Mouse (Mus musculus) thymus, adult 2 months (tissue): Measurements from ENCODE around the gene Mark1. TPM values are rescaled to one million over a fixed set of nuclear protein-coding genes. Genes with fewer than 3 reads are reported as not detected.

ENCODE experiments used
- DNase-seq: peaks from one replicate; pipeline ENCODE4 v3.0.0; 2021
- H3K27ac ChIP-seq: fragments of 200-500 bp; 2 replicates; pipeline ENCODE4 v1.5.1; 2012; ENCODE audit warnings: low read length, control low read depth; ENCODE audit not compliant: control insufficient read depth, insufficient read depth
- H3K27me3 ChIP-seq: fragments of 200-500 bp; 2 replicates; pipeline ENCODE4 v1.6.1; 2012; ENCODE audit warnings: mild to moderate bottlenecking, low read length, moderate library complexity, mixed read lengths; ENCODE audit not compliant: control insufficient read depth, insufficient read depth
- H3K36me3 ChIP-seq: fragments of 200-500 bp; 2 replicates; pipeline ENCODE4 v1.6.1; 2012; ENCODE audit warnings: mild to moderate bottlenecking, low read length, moderate library complexity; ENCODE audit not compliant: control insufficient read depth, insufficient read depth
- H3K4me1 ChIP-seq: fragments of 200-500 bp; replicated peaks from 2 replicates; pipeline ENCODE4 v1.6.1; 2012; ENCODE audit warnings: low read length; ENCODE audit not compliant: control insufficient read depth, insufficient read depth
- H3K4me3 ChIP-seq: fragments of 200-500 bp; 2 replicates; pipeline ENCODE4 v1.5.1; 2012; ENCODE audit warnings: mild to moderate bottlenecking, low read length, control low read depth, moderate library complexity; ENCODE audit not compliant: control insufficient read depth, insufficient read depth
- CTCF ChIP-seq: fragments of 200-500 bp; IDR thresholded peaks from 2 replicates; pipeline ENCODE4 v1.5.1; 2012; ENCODE audit warnings: mild to moderate bottlenecking, control low read depth, low read length, moderate library complexity, borderline replicate concordance; ENCODE audit not compliant: control insufficient read depth, poor library complexity, insufficient read depth; ENCODE audit errors: extremely low read depth
- POLR2A ChIP-seq: fragments of 200-500 bp; IDR thresholded peaks from 2 replicates; pipeline ENCODE4 v1.6.1; 2012; ENCODE audit warnings: mild to moderate bottlenecking, low read length, control low read depth, moderate library complexity; ENCODE audit not compliant: control insufficient read depth, poor library complexity, insufficient read depth; ENCODE audit errors: extremely low read depth
- WGBS: fragments of 180-500 bp; shearing (Covaris S2); methylation state at CpG from one replicate; pipeline ENCODE4 v1.1.7; 2018; 5-methylcytosine and 5-hydroxymethylcytosine counted together
- polyA plus RNA-seq: library from polyadenylated mRNA; depleted of rRNA; stranded (reverse); fragments of >200 nt; gene quantifications from 2 replicates; pipeline ENCODE4 v1.2.3, GENCODE M21; 2012

Gene Mark1
- polyA plus RNA-seq, 1 experiment = 1.9 TPM

DNA sequence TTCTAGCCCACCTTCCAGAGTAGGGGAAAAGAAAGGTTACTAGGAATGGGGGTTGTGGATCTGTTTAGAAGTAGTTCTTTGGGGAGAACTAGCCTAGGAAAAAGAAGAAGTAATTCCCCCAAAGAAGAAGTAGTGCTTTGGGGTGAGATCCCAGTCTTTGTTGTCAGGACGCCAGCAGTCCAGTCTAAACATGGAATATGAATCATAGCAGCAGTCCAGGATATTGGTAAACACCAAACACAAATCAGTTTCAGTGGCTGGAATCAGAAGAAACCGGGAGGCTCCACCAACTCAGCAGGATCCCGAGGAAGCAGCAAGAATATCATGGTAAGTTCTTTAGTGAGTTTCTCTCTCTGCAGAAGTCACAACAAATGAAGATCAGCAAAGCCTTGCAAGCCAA, 13.2 kb upstream of the Mark1 start:
- no peaks in the 10 kb centered on the region for H3K27me3 ChIP-seq
- no peak overlapping the region for H3K27ac ChIP-seq
- no peaks in the 10 kb centered on the region for H3K4me1 ChIP-seq
- no peak for TF ChIP-seq CTCF
- TF ChIP-seq POLR2A = no peak
- no peak for DNase-seq
- no peaks in the 10 kb centered on the region for H3K36me3 ChIP-seq
- 78% methylated on average over 3 of the region's 3 CpGs for WGBS
- H3K4me3 ChIP-seq = no peak overlapping the region

DNA sequence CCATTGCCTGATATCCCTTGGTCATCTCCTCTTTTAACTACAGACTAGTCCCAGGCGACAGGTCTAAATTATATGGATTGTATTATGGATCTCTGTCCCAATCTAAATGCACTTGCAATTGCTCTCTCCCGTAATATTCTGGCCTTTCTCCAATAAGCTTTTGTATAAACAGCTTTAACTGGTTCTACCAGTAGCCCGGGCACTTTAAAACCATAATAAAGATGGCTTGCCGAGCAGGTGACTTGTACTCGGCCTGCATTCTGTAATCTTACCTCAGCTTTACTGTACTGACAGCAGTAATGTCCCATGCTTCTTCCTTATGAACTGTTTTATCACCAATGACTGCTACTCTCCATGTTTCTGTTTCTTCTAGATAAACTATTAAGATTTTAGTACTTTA, 7.7 kb upstream of the Mark1 start:
- WGBS = 88% methylated on average over 5 of the region's 5 CpGs

DNA sequence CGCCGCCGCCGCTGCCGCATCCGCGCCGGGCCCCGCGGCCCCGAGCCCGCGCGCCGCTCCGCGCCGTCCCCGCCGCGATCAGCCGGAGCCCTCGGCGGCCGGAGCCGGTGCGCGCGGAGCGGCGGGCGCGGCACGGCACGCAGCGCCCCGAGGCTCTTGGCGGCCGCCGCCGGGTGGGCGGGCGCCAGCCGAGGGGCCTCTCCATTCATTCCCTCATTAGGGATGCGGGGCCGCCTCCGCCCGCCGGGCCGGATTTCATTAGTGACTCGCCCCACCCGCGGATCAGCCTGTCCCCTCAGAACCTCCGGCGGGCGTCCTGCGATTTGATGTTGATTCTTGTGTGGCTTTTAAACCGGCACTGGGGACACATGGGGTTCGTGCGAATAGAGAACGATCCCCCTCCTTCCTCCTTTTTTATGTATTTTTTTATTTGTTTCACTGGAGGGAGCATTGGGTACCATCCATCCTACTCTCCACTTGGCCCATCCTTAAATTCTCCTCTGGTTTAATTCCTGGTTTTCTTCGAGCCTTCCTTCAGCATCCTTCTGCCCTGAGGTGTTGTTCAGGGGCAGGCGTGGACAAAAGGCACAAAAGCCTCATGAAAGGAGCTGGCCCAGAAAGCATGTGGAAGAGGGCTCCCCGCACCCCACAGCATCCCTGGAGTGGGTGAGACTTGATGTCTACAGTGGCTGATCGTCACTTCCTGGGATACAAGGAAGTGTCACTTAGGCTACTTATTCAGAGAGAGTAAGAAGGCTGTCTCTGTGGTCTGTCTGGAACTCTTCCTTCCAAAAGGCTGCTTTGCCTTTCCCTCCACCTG, 620 bp upstream of the Mark1 start:
- peaks cover 6% of the 10 kb centered on the region for H3K27me3 ChIP-seq
- H3K4me1 ChIP-seq = no peaks in the 10 kb centered on the region; the same call in 1 of the 2 replicates
- no peak overlapping the region for H3K4me3 ChIP-seq
- WGBS = 30% methylated on average over 65 of the region's 65 CpGs
- TF ChIP-seq CTCF (no peak), POLR2A (no peak)
- no peak overlapping the region for H3K27ac ChIP-seq
- no peaks in the 10 kb centered on the region for H3K36me3 ChIP-seq
- no peak for DNase-seq

More for the DNA sequence above, 7.7 kb upstream of the Mark1 start:
- Histone ChIP-seq H3K36me3 (no peaks in the 10 kb centered on the region), H3K27me3 (no peaks in the 10 kb centered on the region; the same call in 1 of the 2 replicates), H3K4me3 (no peak overlapping the region), H3K4me1 (no peaks in the 10 kb centered on the region), H3K27ac (no peak overlapping the region)
- DNase-seq = no peak
- TF ChIP-seq POLR2A (no peak), CTCF (no peak)

DNA sequence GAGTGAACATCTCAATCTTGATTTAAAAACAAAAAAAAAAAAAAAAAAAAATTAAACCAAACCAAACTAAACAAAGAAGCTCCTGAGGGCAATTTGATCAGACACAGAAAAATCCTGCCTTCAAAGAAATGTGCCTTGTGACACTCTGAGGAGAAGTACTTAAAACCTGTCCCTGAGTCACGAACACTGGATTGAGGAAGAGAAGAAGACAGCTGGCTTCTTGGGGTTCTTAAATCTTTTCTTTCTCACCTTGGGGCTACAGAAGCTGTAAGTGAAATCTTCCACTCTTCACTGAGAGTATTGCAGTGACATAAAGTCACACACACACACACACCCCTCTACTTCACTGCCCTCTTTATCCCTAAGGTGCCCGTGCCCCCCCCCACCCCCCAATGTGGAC, 739 bp downstream of the Mark1 start:
- Histone ChIP-seq H3K36me3 (no peaks in the 10 kb centered on the region), H3K27ac (no peak overlapping the region), H3K27me3 (peaks cover 6% of the 10 kb centered on the region), H3K4me3 (no peak overlapping the region), H3K4me1 (no peaks in the 10 kb centered on the region; the same call in 1 of the 2 replicates)
- 4% methylated on average over 2 of the region's 2 CpGs for WGBS
- TF ChIP-seq CTCF (no peak), POLR2A (no peak)
- no peak for DNase-seq

DNA sequence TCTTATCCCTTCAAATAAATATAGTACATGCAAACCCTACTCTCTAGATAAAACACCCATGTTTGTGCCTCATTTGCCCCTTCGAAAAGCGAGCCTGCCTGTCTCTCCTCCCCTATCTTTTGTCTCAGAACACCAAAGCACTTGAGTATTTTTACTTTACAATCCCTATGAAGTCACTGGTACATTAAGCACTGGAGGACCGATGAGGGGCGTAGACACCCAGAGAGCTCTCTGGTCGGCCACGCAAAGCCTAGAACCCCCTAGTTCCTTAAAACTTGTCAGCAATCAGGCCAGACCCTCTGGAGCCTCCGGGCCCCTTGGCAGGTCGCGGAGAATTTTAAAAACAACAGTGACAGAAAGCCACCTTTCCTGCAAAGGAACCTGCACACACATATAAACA, 1.2 kb downstream of the Mark1 start:
- H3K4me1 ChIP-seq = no peaks in the 10 kb centered on the region; the same call in 1 of the 2 replicates
- H3K36me3 ChIP-seq = no peaks in the 10 kb centered on the region
- no peak for TF ChIP-seq CTCF
- TF ChIP-seq POLR2A = no peak
- WGBS = 72% methylated on average over 9 of the region's 9 CpGs
- H3K27me3 ChIP-seq = peaks cover 6% of the 10 kb centered on the region
- H3K4me3 ChIP-seq = no peak overlapping the region
- H3K27ac ChIP-seq = no peak overlapping the region
- no peak for DNase-seq

DNA sequence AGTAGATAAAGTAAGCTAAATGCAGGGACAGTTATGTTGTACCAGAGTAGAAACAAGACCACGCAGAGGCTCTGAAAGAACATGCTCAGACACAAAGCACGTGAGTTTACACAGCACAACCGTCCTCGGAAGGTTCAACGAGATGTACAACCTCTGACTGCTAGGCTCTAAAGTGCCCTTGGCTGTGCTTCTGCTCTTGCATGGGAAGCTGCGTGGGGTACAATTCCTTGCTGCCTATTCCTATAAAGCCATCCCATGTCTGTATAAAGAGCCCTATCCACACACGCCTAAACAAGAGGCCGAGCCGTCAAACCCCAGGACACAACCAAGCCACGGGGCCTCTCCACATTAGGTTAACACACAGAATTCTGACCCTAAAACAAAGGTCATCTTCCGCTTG, 1.9 kb downstream of the Mark1 start:
- Histone ChIP-seq H3K27ac (no peak overlapping the region), H3K4me3 (no peak overlapping the region), H3K27me3 (peaks cover 6% of the 10 kb centered on the region), H3K36me3 (no peaks in the 10 kb centered on the region), H3K4me1 (no peaks in the 10 kb centered on the region; the same call in 1 of the 2 replicates)
- no peak for TF ChIP-seq CTCF
- no peak for TF ChIP-seq POLR2A
- WGBS = 88% methylated on average over 11 of the region's 11 CpGs
- no peak for DNase-seq
